In genomic region chr2:27874596-27874995, GRCm38 (mm10) we compare ENCODE assay signal across 23 mouse cellular contexts. TPM values are rescaled to one million over a fixed set of nuclear protein-coding genes. Genes with fewer than 3 reads are reported as not detected.
DNase-seq lines count a peak whose midpoint lies in the region; ATAC-seq lines count a peak whose summit lies in the region.
"Had no signal": no experiment of that assay in that cellular context is flagged by ENCODE, and none has a peak within 500 bp of the region (broad histone marks: within the 10 kb centered on the region; RNA-seq: fewer than 3 reads in every experiment).

No protein-coding gene starts in this region.

- no peak overlapping the region for H3K4me3 ChIP-seq in intestine, embryonic 14.5 days (ENCODE audit: low read depth, low read length)
- no peak overlapping the region for H3K4me3 ChIP-seq in intestine, embryonic 15.5 days (replicated peaks)
- H3K4me3 ChIP-seq in stomach, embryonic 14.5 days (ENCODE audit: low read depth, low read length), result no peak overlapping the region
- H3K4me3 ChIP-seq: embryonic facial prominence, embryonic 13.5 days; forebrain, embryonic 13.5 days; heart, embryonic 15.5 days; hindbrain, embryonic 13.5 days had no signal

- no peak overlapping the region for H3K4me2 ChIP-seq in intestine, embryonic 14.5 days (ENCODE audit: low read length)
- no peak overlapping the region for H3K4me2 ChIP-seq in intestine, embryonic 15.5 days (replicated peaks)
- H3K4me2 ChIP-seq in stomach, embryonic 14.5 days (replicated peaks; ENCODE audit: low read depth, low read length), result no peak overlapping the region
- H3K4me2 ChIP-seq: embryonic facial prominence, embryonic 13.5 days; forebrain, embryonic 13.5 days; heart, embryonic 11.5 days; heart, embryonic 15.5 days; hindbrain, embryonic 13.5 days had no signal

- H3K9me3 ChIP-seq in intestine, embryonic 14.5 days (ENCODE audit: control insufficient read depth, low read length), result no peaks in the 10 kb centered on the region
- H3K9me3 ChIP-seq in intestine, embryonic 15.5 days, result no peaks in the 10 kb centered on the region
- H3K9me3 ChIP-seq in stomach, embryonic 14.5 days (ENCODE audit: control insufficient read depth, low read depth, low read length), result no peaks in the 10 kb centered on the region
- H3K9me3 ChIP-seq: embryonic facial prominence, embryonic 13.5 days; forebrain, embryonic 13.5 days; G1E; heart, embryonic 15.5 days; hindbrain, embryonic 13.5 days had no signal

- peaks cover 20% of the 10 kb centered on the region; the same call in 1 of the 2 replicates for H3K4me1 ChIP-seq in intestine, embryonic 14.5 days (replicated peaks; ENCODE audit: control insufficient read depth, insufficient read depth, low read length)
- H3K4me1 ChIP-seq in intestine, embryonic 15.5 days (replicated peaks), result peaks cover 14% of the 10 kb centered on the region
- peaks cover 21% of the 10 kb centered on the region; the same call in 1 of the 2 replicates for H3K4me1 ChIP-seq in stomach, embryonic 14.5 days (ENCODE audit: control insufficient read depth, insufficient read depth, low read length)
- H3K4me1 ChIP-seq: hindbrain, embryonic 13.5 days had no signal

- peak overlapping the region; percentile 29 for H3K27ac ChIP-seq in intestine, embryonic 14.5 days (ENCODE audit: low read depth)
- no peak overlapping the region; the same call in 1 of the 2 replicates for H3K27ac ChIP-seq in intestine, embryonic 15.5 days
- H3K27ac ChIP-seq in stomach, embryonic 14.5 days (ENCODE audit: low read length), result peak overlapping the region; percentile 7; the same call in 1 of the 2 replicates
- H3K27ac ChIP-seq: embryonic facial prominence, embryonic 13.5 days; forebrain, embryonic 13.5 days; heart, embryonic 15.5 days; hindbrain, embryonic 13.5 days; hindbrain, postnatal 0 days had no signal

- ATAC-seq in intestine, embryonic 14.5 days (replicated peaks; ENCODE audit: low FRiP score, low TSS enrichment, low read depth), result no peak
- no peak for ATAC-seq in intestine, embryonic 15.5 days
- ATAC-seq in stomach, embryonic 14.5 days (ENCODE audit: insufficient number of reproducible peaks, insufficient read depth, low FRiP score, low read depth), result no peak
- ATAC-seq: CD4-positive, CD25-positive, alpha-beta regulatory T cell, adult 4 months; forebrain, embryonic 13.5 days; forebrain, postnatal 0 days; hindbrain, postnatal 0 days had no signal

- WGBS in intestine, embryonic 14.5 days, result 77% methylated on average over 3 of the region's 3 CpGs
- whole genome bisulfite sequencing in intestine, embryonic 15.5 days, result 63% methylated on average over 3 of the region's 3 CpGs
- 62% methylated on average over 3 of the region's 3 CpGs for WGBS in stomach, embryonic 14.5 days

- DNase-seq in intestine, embryonic 14.5 days (ENCODE audit: low spot score), result no peak
- peak; percentile 35 for DNase-seq in NIH3T3 (ENCODE audit: low read depth)
- no peak for DNase-seq in right cerebral cortex, postnatal 4 days
- DNase-seq in layer of hippocampus, adult 9-11 months, result no peak
- DNase-seq in lung, adult 18-20 months, result no peak
- DNase-seq: adrenal gland, postnatal 10 days; cerebellum, adult 18-20 months; cerebellum, adult 9-11 months; cerebellum, postnatal 36 days; forebrain, postnatal 0 days; gastrocnemius, postnatal 36 days; heart, adult 18-20 months; heart, postnatal 14 days had no signal

- no peak overlapping the region for H3K9ac ChIP-seq in intestine, embryonic 14.5 days (ENCODE audit: low read length)
- no peak overlapping the region for H3K9ac ChIP-seq in intestine, embryonic 15.5 days
- H3K9ac ChIP-seq in stomach, embryonic 14.5 days (replicated peaks; ENCODE audit: low read depth, low read length), result no peak overlapping the region
- H3K9ac ChIP-seq: embryonic facial prominence, embryonic 13.5 days; forebrain, embryonic 13.5 days; forebrain, postnatal 0 days; heart, embryonic 15.5 days; hindbrain, embryonic 13.5 days had no signal

- no peaks in the 10 kb centered on the region for H3K27me3 ChIP-seq in intestine, embryonic 14.5 days (replicated peaks; ENCODE audit: control insufficient read depth, insufficient read depth, low read length)
- H3K27me3 ChIP-seq in intestine, embryonic 15.5 days (replicated peaks), result no peaks in the 10 kb centered on the region
- H3K27me3 ChIP-seq in stomach, embryonic 14.5 days (ENCODE audit: control insufficient read depth, insufficient read depth, low read length), result no peaks in the 10 kb centered on the region
- H3K27me3 ChIP-seq: embryonic facial prominence, embryonic 13.5 days; forebrain, embryonic 13.5 days; heart, embryonic 15.5 days had no signal

- H3K36me3 ChIP-seq in intestine, embryonic 14.5 days (ENCODE audit: control insufficient read depth, insufficient read depth, low read length), result no peaks in the 10 kb centered on the region
- no peaks in the 10 kb centered on the region for H3K36me3 ChIP-seq in intestine, embryonic 15.5 days
- no peaks in the 10 kb centered on the region for H3K36me3 ChIP-seq in stomach, embryonic 14.5 days (ENCODE audit: control insufficient read depth, insufficient read depth, low read length)
- H3K36me3 ChIP-seq: embryonic facial prominence, embryonic 13.5 days; G1E; heart, embryonic 15.5 days; hindbrain, embryonic 13.5 days had no signal

RNA-seq across cellular contexts. Expression of gene Col5a1, which starts 11.6 kb away (rescaled TPM):
- 118 and 124 TPM in 2 replicates for polyA plus RNA-seq in intestine, embryonic 14.5 days (2014; fragmentation: Nextera tagmentation; extraction: Ambion mirVana)
- polyA plus RNA-seq in intestine, embryonic 15.5 days (2015; fragmentation: Nextera tagmentation; extraction: Ambion mirVana), result 96.3 and 97.9 TPM in 2 replicates
- 160 and 167 TPM in 2 replicates for polyA plus RNA-seq in stomach, embryonic 14.5 days (2014; fragmentation: Nextera tagmentation; extraction: Ambion mirVana)
- polyA plus RNA-seq: CD4-positive, CD25-positive, alpha-beta regulatory T cell, adult 4 months had no signal
